Mouse (Mus musculus) spleen, adult 2 months (tissue): Measurements from ENCODE around the gene Rgs7bp. TPM values are rescaled to one million over a fixed set of nuclear protein-coding genes. Genes with fewer than 3 reads are reported as not detected.

ENCODE experiments used
- DNase-seq, 2 experiments: peaks; one replicate each; pipeline versions ENCODE4 v3.0.0 to v3.0.0-alpha.2; 2012 to 2021; ENCODE audit warnings: low spot score in 2 of 2, low read depth in 1 of 2
- H3K27ac ChIP-seq: fragments of 200-500 bp; 2 replicates; pipeline ENCODE4 v1.5.1; 2012; ENCODE audit warnings: low read length, inconsistent platforms; ENCODE audit not compliant: insufficient read depth
- H3K27me3 ChIP-seq: fragments of 200-500 bp; 2 replicates; pipeline ENCODE4 v1.6.1; 2012; ENCODE audit warnings: mild to moderate bottlenecking, moderate library complexity, low read length, inconsistent platforms; ENCODE audit not compliant: control insufficient read depth, insufficient read depth
- H3K36me3 ChIP-seq: fragments of 200-500 bp; 2 replicates; pipeline ENCODE4 v1.6.1; 2012; ENCODE audit warnings: mild to moderate bottlenecking, low read length, inconsistent platforms; ENCODE audit not compliant: control insufficient read depth, insufficient read depth
- H3K4me1 ChIP-seq: fragments of 200-500 bp; 2 replicates; pipeline ENCODE4 v1.6.1; 2011; ENCODE audit warnings: inconsistent platforms; ENCODE audit not compliant: control insufficient read depth, insufficient read depth, insufficient read length
- H3K4me3 ChIP-seq: fragments of 200-500 bp; 2 replicates; pipeline ENCODE4 v1.5.1; 2011; ENCODE audit warnings: mild to moderate bottlenecking, inconsistent platforms; ENCODE audit not compliant: insufficient read depth, insufficient read length; ENCODE audit errors: extremely low read depth
- CTCF ChIP-seq: fragments of 200-500 bp; IDR thresholded peaks from 2 replicates; pipeline ENCODE4 v1.5.1; 2011; ENCODE audit warnings: mild to moderate bottlenecking, inconsistent platforms; ENCODE audit not compliant: insufficient read depth, insufficient read length, insufficient replicate concordance; ENCODE audit errors: extremely low read depth
- POLR2A ChIP-seq: fragments of 200-500 bp; IDR thresholded peaks from 2 replicates; pipeline ENCODE4 v1.6.1; 2011; ENCODE audit warnings: low read depth, low read length, inconsistent platforms
- WGBS: fragments of 180-500 bp; shearing (Covaris S2); methylation state at CpG from one replicate; pipeline ENCODE4 v1.1.7; 2018; 5-methylcytosine and 5-hydroxymethylcytosine counted together
- polyA plus RNA-seq: library from polyadenylated mRNA; depleted of rRNA; stranded (reverse); fragments of >200 nt; gene quantifications from 2 replicates; pipeline ENCODE4 v1.2.3, GENCODE M21; 2012

Gene Rgs7bp
- polyA plus RNA-seq, 1 experiment = 0.22 TPM

GRCm38 (mm10) chr13:105066119-105066518 is 11.4 kb upstream of the Rgs7bp start:
- Histone ChIP-seq H3K27ac (no peak overlapping the region), H3K27me3 (no peaks in the 10 kb centered on the region), H3K36me3 (no peaks in the 10 kb centered on the region), H3K4me3 (no peak overlapping the region), H3K4me1 (peaks cover 5% of the 10 kb centered on the region)
- TF ChIP-seq POLR2A = no peak
- no peak for TF ChIP-seq CTCF
- DNase-seq = no peak

GRCm38 (mm10) chr13:105055374-105055773 is 644 bp upstream of the Rgs7bp start:
- no peak overlapping the region for H3K4me3 ChIP-seq
- H3K27ac ChIP-seq = no peak overlapping the region
- peaks cover 5% of the 10 kb centered on the region for H3K4me1 ChIP-seq

GRCm38 (mm10) chr13:105054941-105055309 is 195 bp upstream of the Rgs7bp start:
- peaks cover 5% of the 10 kb centered on the region for H3K4me1 ChIP-seq
- no peak overlapping the region for H3K27ac ChIP-seq
- H3K27me3 ChIP-seq = peaks cover 12% of the 10 kb centered on the region; the same call in 1 of the 2 replicates
- H3K4me3 ChIP-seq = peak overlapping the region; percentile 60
- no peak for TF ChIP-seq POLR2A
- no peak for TF ChIP-seq CTCF
- H3K36me3 ChIP-seq = no peaks in the 10 kb centered on the region
- DNase-seq = no peak
- 3% methylated on average over 8 of the region's 8 CpGs for WGBS

More at GRCm38 (mm10) chr13:105055374-105055773, 644 bp upstream of the Rgs7bp start:
- WGBS = 23% methylated on average over 5 of the region's 5 CpGs
- Histone ChIP-seq H3K36me3 (no peaks in the 10 kb centered on the region), H3K27me3 (peaks cover 12% of the 10 kb centered on the region; the same call in 1 of the 2 replicates)
- no peak for DNase-seq
- no peak for TF ChIP-seq CTCF
- no peak for TF ChIP-seq POLR2A

- Histone ChIP-seq H3K27ac (no peak overlapping the region), H3K27me3 (peaks cover 12% of the 10 kb centered on the region; the same call in 1 of the 2 replicates)
- WGBS = 20% methylated on average over 12 of the region's 12 CpGs
Observed at GRCm38 (mm10) chr13:105053618-105054017, 1.1 kb downstream of the Rgs7bp start.

GRCm38 (mm10) chr13:105051432-105051831 is 3.3 kb downstream of the Rgs7bp start:
- Histone ChIP-seq H3K27me3 (peaks cover 12% of the 10 kb centered on the region; the same call in 1 of the 2 replicates), H3K27ac (no peak overlapping the region), H3K4me3 (no peak overlapping the region), H3K36me3 (no peaks in the 10 kb centered on the region), H3K4me1 (peaks cover 10% of the 10 kb centered on the region)
- TF ChIP-seq POLR2A = no peak
- no peak for TF ChIP-seq CTCF
- 28% methylated on average over 6 of the region's 6 CpGs for WGBS
- DNase-seq = no peak

More at GRCm38 (mm10) chr13:105053618-105054017, 1.1 kb downstream of the Rgs7bp start:
- no peak for DNase-seq
- peak overlapping the region; percentile 60 for H3K4me3 ChIP-seq
- H3K36me3 ChIP-seq = no peaks in the 10 kb centered on the region
- no peak for TF ChIP-seq CTCF
- no peak for TF ChIP-seq POLR2A
- peaks cover 6% of the 10 kb centered on the region for H3K4me1 ChIP-seq

- 8% methylated on average over 8 of the region's 8 CpGs for WGBS
- no peak for DNase-seq
- TF ChIP-seq POLR2A (no peak), CTCF (no peak)
Observed at GRCm38 (mm10) chr13:105048662-105049061, 6.1 kb downstream of the Rgs7bp start.

GRCm38 (mm10) chr13:105047377-105047776 is 7.4 kb downstream of the Rgs7bp start:
- no peak for DNase-seq

More at GRCm38 (mm10) chr13:105048662-105049061, 6.1 kb downstream of the Rgs7bp start:
- no peaks in the 10 kb centered on the region for H3K36me3 ChIP-seq
- 0 out of 2 replicates have a peak, but pooled peaks cover 2% of the 10 kb centered on the region for H3K27me3 ChIP-seq
- H3K4me1 ChIP-seq = peaks cover 5% of the 10 kb centered on the region
- H3K27ac ChIP-seq = no peak overlapping the region
- no peak overlapping the region for H3K4me3 ChIP-seq

More at GRCm38 (mm10) chr13:105047377-105047776, 7.4 kb downstream of the Rgs7bp start:
- TF ChIP-seq CTCF (no peak), POLR2A (no peak)
- Histone ChIP-seq H3K27ac (no peak overlapping the region), H3K27me3 (no peaks in the 10 kb centered on the region), H3K4me3 (0 out of 2 replicates have a peak overlapping the region, but pooled peaks have one; percentile 1), H3K36me3 (no peaks in the 10 kb centered on the region), H3K4me1 (peaks cover 5% of the 10 kb centered on the region)
- 6% methylated on average over 9 of the region's 9 CpGs for WGBS
